Mouse (Mus musculus): ENCODE results near the gene Gja10.

Gene Gja10

GRCm38 (mm10) chr4:32561555-32562095, 40.9 kb downstream of the Gja10 start:
- in situ Hi-C loops (cut with MboI): loop anchor here (10.0 kb wide), 1 partner anchor 507 kb away; no protein-coding TSS in a partner anchor

GRCm38 (mm10) chr4:32560724-32561554, 41.6 kb downstream of the Gja10 start:
- in situ Hi-C loops (cut with MboI): loop anchor here (10.0 kb wide), 1 partner anchor 506 kb away; no protein-coding TSS in a partner anchor

- in situ Hi-C loops (cut with MboI): loop anchor here (10.0 kb wide), 1 partner anchor 505 kb away; no protein-coding TSS in a partner anchor
Measured at GRCm38 (mm10) chr4:32560246-32560645, 42.3 kb downstream of the Gja10 start.

DNA sequence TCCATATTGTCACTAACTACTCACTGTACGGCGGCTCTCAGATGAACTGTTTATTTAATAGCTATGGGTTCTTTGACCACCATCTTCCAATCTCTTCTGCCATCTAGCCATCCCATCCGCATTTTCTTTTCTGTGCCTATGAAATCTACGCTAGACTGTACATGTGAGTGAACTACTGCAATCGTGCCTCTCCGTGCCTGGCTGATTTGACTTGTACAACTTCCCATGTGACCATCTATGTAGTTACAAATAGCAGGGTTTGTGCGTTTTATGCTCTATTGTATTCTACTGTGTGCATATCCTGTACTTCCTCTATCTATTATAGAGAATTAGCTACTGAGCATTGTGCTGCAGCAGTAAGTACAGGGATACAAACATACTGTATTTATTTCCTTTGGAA, 47.1 kb downstream of the Gja10 start:
- in situ Hi-C loops (cut with MboI): no loop called here

GRCm38 (mm10) chr4:32551337-32551736, 51.2 kb downstream of the Gja10 start:
- in situ Hi-C loops (cut with MboI): no loop called here

DNA sequence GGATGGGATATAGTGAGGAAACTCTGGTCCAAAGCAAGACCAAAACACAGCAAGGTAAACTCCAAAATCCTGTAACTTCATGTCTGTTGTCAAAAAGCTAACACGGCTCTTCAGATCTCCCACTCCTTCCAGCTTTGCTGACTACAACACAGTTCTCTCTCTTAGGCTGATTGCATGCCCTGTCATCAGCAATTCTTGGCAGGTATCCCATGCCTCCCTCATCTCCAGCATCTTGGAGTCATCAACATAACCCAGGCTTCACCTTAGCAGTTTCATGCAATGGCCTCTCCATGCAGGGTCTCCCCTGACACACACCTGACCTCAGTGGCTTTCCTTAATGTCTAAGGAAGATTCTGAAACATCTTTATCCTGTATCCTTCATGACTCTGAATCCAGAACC, 53.4 kb downstream of the Gja10 start:
- in situ Hi-C loops (cut with MboI): no loop called here
